Mouse (Mus musculus) embryo, embryonic 11 days (tissue): ENCODE measurements around the gene Taok3.

ENCODE experiments used
- DNase-seq: peaks from one replicate; pipeline ENCODE4 v3.0.0-alpha.2; 2015

Taok3 gene

DNA sequence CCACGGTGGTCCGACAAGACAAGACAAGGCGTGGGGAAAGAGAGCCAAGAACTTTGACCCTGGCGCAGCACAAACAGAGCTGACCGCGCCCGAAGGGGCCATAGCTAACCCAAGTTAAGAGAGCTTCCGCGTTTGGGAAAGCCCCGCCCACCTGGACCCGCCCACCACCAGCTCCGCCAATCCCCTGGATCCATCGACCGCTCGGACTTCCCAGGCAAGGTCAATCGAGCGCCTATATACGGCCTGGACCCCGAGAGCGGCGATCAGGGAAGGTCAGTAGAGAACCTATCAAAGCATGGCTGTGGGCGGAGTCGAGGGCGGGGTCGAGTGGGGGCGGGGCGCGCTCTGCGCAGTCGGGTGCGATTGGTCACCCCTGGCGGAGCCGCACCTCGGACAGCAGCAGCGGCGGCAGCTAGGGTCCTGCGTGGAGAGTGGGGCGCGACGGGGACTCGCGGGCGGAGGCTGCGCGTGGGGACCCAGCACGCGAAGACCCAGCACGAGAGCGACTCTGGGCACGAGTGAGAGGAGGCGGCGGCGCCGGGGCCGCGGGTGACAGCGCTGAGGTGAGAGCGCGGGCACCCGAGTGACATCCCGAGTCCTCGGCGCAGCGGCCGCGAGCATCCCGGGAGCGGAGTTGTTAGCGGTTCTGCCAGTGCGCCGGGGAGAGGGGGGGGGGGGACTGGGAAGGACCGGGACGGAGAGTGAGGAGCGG is at the start of gene Taok3:
Taok3 (plus strand) TSS at position 353 of the 712 bp plus-strand sequence.
- DNase-seq: peak; percentile 98

DNA sequence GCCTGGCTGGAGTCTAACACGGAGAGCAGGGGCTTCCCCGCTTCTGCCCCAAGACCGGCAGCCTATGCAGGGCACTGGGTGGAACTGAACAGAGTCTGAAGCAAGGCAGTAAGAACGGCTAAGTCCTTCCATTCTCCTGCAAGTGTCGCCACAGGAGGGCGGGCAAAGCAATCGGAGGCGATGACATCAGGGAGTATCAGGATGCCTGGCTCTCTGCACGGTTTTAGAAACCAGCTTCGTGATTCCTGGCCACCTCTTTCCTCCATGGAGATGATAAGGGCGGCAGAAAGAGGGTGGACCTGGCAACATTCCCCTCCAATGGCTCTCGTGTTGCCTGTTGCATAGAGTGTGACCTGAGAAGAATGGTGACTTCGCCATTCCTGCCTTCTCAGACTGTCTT is 32.2 kb upstream of the Taok3 start:
- DNase-seq: peak; percentile 36

GRCm38 (mm10) chr5:117089147-117089546 is 30.8 kb upstream of the Taok3 start:
- DNase-seq: no peak

DNA sequence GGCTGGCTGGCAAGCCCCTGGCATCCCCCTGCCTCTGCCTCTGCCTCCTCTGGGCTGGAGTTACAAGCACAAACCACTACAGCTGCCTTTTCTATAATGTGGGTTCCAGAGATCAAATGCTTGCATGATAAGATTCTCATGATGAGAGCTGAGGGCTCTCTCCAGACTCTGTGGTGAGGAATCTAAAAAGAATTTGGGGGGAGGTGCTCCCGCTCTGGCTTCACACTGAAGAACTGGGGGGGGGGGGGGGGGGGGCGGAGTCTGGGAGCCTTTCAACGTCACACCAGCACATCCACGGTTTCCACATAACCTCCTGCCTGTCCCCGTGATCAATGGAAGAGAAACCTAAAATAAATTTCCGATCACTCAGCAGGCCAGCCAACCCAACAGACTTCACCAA is 30.1 kb upstream of the Taok3 start:
- DNase-seq: no peak

DNA sequence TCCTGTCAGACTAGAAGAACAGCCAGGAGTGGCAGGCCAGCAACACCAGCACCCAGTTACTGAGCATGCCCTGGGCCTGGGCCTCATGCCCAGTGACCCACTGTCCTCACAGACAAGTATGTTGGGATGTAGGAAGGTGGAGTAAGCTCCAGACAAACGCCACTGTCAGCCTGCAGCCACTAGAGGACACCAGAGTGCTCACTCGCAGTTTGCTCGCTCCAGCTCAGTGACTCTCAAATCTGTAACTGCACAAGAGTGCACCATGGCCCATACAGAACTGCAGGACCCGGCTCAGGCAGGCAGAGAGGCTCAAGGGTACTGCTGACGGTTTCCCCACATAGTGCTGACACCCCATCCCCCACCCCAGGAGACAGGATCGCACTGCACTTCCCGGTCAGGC is 25.5 kb upstream of the Taok3 start:
- peak; percentile 60 for DNase-seq

- peak; percentile 67 for DNase-seq
Measured at GRCm38 (mm10) chr5:117096716-117097115, 23.2 kb upstream of the Taok3 start.

- DNase-seq: no peak
Measured at GRCm38 (mm10) chr5:117099008-117099407, 20.9 kb upstream of the Taok3 start.

DNA sequence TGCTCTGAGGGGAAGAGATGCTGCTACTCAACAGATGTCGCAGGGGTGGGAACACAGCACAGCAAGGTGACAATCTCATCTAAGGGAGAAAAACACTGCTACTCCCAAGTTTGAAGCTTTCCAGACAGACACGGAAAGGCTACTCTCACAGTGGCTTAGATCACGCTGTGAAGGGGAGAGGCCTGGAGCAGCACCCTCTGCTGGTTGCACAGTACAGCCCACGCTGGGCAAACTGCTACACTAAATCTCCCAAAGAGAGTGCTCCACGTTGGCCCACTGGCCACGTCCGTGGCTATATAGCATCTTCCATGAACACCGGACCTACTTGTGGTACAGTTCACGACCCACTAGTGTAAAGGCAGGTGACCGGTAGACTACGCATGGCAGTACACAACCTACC is 20.2 kb upstream of the Taok3 start:
- no peak for DNase-seq

- no peak for DNase-seq
Measured at GRCm38 (mm10) chr5:117103194-117103929, 16.6 kb upstream of the Taok3 start.

DNA sequence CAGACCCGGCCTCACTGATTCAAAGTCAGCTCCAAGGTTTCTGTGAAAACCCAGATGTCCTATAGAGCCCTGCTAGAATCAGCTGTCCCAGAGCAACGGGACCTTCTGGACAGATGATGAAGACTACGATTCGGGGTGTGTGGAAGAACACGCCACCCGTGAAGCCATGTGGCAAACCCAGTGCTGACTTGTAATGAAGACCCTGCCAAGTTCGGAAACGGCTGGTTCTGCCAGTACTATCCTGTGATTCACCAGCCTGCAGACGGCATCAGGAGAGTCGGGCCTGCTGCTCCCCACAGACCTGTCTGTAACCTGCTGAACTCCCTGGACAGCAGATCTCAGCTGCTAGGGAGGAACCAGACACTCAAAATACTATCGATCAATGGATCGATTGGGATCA is 15.6 kb upstream of the Taok3 start:
- no peak for DNase-seq

DNA sequence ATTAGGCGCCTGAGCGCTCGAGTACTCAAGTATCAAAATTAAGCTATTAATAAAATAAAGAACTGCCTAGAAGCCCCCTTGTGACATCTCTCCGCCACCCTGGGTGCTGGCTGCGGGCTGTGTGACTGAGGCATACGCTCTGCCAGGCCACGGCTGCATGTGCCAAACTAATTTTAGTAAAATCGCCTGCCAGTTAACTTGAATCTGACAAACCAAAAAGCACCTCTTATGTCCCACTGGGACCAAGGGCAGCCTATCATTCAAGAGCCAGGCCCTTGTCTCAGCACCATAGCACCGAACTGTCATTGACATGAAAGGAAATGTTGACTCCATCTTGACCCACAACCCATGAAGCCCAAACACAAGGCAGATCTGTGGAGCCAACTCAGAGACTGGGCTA is 14.2 kb upstream of the Taok3 start:
- DNase-seq: no peak

DNA sequence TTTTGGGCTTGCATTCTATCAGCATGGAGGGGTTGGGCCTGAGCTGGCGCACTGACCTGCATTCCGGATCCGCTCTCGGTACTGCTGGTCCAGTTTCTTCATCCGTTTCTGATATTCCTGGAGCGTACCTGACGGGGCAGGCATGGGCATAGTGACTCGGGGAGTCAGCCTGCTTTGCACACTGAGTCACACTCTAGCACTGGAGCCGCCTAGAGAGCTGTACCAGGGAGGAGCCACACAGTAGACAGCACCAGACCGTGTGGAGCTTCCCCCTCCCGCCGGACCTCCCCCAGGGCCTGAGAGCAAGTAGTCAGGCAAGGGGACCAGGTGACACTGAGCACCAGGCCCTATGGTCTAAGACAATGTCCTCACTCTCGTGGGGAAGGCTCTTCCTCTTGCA is 11.6 kb upstream of the Taok3 start:
- DNase-seq: no peak

DNA sequence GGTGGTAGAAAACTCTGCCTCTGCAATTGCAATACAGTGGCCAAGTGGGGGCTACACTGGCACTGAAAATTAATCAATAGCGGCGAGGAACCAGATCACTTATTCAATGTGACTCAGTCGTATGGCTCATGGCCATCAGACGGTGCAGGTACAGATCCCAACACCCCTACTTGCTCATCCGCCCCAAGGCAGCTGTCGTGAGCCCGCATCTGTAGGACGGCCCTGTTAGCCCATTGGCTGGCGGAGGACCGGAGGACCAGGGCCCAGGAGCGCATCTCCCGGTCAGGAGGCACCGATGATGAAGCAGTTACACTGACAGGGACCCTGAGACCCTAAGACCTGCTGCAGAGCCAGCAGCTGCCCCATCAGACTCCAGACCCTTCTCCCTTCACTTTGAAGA is 11.2 kb upstream of the Taok3 start:
- no peak for DNase-seq

- no peak for DNase-seq
Measured at GRCm38 (mm10) chr5:117109522-117109921, 10.4 kb upstream of the Taok3 start.

GRCm38 (mm10) chr5:117111064-117111773 is 8.7 kb upstream of the Taok3 start:
- no peak for DNase-seq

DNA sequence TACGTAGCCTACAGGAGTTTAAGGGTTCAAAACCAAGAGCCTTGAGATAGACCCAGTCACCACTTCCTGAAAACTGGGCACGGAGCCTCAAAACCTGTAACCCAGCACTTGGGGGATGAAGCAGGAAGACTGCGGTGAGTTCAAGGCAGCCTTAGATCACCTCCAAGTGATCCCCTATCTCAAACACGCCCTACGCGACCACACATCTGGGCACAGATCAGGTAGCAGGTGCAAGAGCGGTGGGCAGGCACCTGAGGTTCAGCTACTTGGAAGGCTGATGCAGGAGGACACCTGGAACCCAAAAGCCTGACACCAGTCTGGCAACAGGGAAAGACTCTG is 8.2 kb upstream of the Taok3 start:
- DNase-seq: no peak

- DNase-seq: peak; percentile 28
Measured at GRCm38 (mm10) chr5:117113330-117113729, 6.6 kb upstream of the Taok3 start.

DNA sequence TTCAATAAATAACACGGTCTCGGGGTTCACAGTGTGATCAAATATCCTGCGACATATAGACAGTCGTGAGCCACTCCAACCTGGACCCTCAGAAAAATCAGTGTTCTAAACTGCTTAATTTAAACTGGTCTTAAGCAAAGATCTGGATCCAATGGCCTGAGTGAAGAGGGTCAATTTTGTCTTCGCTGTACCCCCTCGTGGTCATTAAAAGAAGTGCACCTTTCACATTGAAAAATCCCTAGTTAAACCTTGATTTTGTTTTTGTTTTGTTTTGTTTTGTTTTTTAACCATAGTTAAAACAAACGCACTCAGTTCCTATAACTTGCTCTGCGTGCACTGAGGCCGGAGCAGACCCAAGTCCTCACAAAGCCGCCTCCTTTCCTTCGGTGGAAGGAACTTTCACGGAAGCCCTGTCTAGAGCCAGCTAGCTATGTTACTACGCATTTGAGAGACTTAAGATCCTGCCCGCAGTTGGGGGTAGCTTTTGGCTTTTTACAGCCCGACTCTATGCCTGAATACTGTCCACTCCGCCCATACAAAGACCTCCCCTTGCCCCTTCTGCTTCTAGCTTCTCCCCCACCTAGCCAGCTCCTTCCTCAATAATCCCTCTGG is 5.2 kb upstream of the Taok3 start:
- peak; percentile 64 for DNase-seq

GRCm38 (mm10) chr5:117115193-117115767 is 4.6 kb upstream of the Taok3 start:
- DNase-seq: peak; percentile 50

- peak; percentile 90 for DNase-seq
Measured at GRCm38 (mm10) chr5:117115836-117116366, 4.0 kb upstream of the Taok3 start, which contains the start of gene Suds3. Suds3 (minus strand) TSS chr5:117116113.

- DNase-seq: no peak
Measured at GRCm38 (mm10) chr5:117116660-117117059, 3.3 kb upstream of the Taok3 start.

DNA sequence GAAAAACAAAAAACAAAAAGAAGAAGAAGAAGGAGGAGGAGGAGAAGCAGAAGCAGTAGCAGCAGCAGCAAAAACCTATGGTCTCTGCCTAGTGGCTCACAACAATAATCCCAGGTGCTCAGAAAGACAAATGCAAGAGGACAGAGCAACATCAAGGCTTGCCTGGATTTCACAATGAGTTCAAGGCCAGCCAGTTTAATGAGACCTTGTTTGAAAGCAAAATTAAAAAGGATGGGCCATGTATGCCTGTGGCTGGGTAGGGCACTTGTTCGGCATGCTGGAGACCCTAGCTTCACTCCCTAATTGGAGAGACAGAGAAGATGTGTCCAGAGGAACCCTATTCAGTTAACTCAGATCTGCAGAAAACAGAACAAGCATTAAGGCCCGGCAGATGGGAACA is 2.7 kb upstream of the Taok3 start:
- no peak for DNase-seq

GRCm38 (mm10) chr5:117117716-117118115 is 2.2 kb upstream of the Taok3 start:
- no peak for DNase-seq
